Mouse (Mus musculus) G1E (cell line): ENCODE results near the gene Gprc5a.

Experiments
- CTCF ChIP-seq: IDR thresholded peaks from 2 replicates; pipeline ENCODE4 v1.5.1; 2012; ENCODE audit warnings: low read depth, low read length, inconsistent platforms, mixed read lengths
- GATA1 ChIP-seq: IDR thresholded peaks from 2 replicates; pipeline ENCODE4 v1.6.1; 2012; ENCODE audit warnings: borderline replicate concordance, low read length, inconsistent platforms, mixed read lengths
- POLR2AphosphoS5 ChIP-seq: IDR thresholded peaks from 2 replicates; pipeline ENCODE4 v1.6.1; 2012; ENCODE audit warnings: low read depth, low read length, inconsistent platforms; ENCODE audit not compliant: insufficient replicate concordance

GRCm38 (mm10) chr6:135038674-135039073, 26.8 kb upstream of the Gprc5a start:
- TF ChIP-seq CTCF (no peak), GATA1 (no peak), POLR2AphosphoS5 (no peak)
